Mouse (Mus musculus): Measurements from ENCODE around the gene Slc25a22. TPM values are rescaled to one million over a fixed set of nuclear protein-coding genes. Genes with fewer than 3 reads are reported as not detected.

Gene Slc25a22
- total RNA-seq, 4 experiments from 2014 or later = 295 to 343 (median 318) TPM

DNA sequence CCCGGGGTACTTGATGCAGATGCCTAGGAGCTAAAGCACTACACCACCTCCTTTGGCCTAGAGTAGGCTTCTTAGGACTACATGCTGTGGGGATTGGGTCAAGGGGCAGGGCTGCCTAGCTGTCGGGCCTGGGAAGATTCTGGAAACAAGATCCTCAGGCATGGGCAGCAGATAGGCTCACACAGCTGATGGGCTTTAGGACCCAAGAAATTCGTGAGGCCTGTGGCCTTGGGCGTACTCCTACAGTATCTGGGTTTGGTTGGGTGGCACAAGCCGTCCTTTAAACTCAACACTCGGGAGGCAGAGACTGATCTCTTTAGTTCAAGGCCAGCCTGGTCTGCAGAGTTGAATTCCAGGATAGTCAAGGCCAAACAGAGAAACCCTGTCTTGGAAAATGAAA lies 34.5 kb upstream of the Slc25a22 start:
- no peak for DNase-seq (ENCODE audit: low spot score in 2 of 2)

DNA sequence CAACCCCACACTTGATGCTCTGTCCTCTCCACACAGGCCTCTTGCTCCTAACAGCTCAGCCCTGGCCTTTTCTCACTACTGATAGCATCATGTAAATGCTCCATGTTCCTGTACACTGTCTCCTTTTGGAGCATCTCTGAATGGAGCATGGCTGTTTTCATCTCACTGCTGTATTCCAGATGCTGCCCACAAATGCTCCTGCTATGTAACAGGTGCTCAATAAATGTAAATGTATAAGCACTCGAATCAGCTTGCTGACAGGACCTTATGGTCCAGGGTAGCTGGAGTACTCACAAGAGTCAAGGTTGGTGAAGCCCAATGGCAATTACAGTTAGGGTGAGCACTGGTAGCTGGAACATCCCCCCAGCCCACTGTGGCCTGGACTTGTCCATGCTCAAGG lies 33.5 kb upstream of the Slc25a22 start:
- DNase-seq (ENCODE audit: low spot score in 2 of 2) = no peak

DNA sequence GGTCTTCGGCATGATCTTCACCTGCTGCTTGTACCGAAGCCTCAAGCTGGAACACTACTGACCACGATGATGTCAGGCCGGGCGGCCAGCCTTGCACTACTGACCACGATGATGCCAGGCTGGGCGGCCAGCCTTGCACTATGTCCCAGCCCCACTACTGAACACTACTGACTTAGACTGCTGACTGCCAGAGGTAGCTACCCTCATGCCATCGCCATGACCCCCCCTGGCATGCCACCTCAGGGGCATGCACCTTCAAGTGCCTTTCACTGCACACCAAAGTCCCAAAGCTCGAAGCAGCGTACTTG lies 32.9 kb upstream of the Slc25a22 start:
- no peak for DNase-seq (ENCODE audit: low spot score in 2 of 2)

DNA sequence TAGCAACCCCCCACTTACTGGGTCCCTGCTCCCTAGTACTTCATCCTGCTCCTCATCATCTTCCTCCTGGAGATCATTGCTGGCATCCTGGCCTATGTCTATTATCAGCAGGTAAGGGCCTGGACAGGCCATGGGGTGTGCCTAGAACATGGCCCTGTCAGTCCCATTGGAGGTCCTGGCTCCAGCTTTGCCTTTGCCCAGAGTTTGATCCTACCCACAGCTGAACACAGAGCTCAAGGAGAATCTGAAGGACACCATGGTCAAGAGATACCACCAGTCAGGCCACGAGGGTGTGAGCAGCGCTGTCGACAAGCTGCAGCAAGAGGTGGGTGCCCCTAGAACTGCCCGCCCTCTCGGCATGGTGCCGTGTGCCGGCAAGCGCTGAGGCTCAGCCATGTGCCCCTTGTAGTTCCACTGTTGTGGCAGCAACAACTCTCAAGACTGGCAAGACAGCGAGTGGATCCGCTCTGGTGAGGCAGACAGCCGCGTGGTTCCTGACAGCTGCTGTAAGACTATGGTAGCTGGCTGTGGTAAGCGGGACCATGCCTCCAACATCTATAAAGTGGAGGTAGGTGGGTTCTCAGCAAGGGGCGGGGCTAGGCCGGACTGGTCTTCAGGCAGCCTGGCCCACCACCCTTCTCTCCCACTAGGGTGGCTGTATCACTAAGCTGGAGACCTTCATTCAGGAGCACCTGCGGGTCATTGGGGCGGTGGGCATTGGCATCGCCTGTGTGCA lies 32.4 kb upstream of the Slc25a22 start:
- DNase-seq (ENCODE audit: low spot score in 2 of 2) = no peak

DNA sequence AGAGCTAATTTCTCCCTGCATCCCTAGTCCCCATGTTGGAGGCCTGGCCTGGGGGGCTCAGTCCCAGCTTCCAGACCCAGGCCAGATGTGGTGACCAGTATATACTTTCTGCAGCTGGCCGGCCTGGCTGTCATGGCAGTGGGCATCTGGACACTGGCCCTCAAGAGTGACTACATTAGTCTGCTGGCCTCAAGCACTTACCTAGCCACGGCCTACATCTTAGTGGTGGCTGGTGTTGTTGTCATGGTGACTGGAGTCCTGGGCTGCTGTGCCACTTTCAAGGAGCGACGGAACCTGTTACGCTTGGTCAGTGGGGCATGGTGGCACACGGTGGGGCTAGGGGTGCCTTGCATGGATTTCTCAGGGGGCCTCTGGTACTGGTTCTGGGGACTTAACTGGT lies 31.7 kb upstream of the Slc25a22 start:
- no peak for DNase-seq (ENCODE audit: low spot score in 2 of 2)

DNA sequence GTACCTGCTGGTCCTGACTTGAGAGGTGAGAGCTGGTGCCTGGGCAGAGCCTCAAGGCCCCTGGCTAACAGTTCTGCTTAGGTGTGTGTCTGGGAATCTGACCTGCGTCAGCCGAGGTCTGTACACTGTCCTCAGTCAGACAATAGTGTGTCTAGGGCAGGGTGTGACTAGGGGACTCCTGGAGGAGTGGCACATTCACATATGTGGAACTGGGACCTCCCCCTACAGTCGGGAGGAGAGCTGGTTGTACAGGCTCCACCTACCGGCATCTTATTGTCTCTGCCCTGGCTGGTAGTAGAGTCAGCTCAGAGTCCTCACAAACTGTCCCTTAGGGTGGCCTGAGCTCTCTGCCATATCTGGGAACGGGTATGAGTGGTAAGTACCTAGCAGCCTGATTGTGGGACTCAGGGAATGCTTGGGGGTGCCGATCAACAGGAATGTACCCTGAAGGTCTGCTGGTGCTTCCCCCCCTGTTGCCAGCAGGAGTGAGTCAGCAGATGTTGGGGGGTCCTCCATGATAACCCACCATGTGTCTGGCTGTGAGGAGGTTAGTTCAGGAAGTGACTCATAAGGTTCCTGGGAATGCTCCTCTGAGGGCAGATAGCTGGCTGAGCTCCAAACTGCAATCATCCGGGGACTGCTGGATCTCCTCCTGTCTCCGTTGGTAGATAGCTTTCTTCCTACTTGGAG lies 31.0 kb upstream of the Slc25a22 start:
- DNase-seq (ENCODE audit: low spot score in 2 of 2) = no peak

DNA sequence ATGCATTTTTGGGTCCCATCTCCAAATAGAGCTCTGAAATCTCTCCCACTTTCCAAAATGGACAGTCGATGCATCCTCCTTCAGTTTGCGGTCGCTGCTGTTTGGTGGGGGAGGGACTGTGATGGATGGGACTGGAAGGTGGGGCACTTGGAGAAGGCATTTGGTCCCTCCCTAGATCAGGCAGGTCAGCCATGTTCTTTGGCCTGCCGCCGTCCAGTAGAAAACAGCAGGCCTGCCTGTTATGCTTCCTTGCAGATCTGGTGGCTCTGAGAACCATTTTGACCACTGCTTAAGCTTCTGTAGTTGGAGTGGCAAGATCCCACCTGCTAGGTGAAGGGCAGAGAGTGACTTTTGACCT lies 30.5 kb upstream of the Slc25a22 start:
- DNase-seq (ENCODE audit: low spot score in 2 of 2) = no peak

DNA sequence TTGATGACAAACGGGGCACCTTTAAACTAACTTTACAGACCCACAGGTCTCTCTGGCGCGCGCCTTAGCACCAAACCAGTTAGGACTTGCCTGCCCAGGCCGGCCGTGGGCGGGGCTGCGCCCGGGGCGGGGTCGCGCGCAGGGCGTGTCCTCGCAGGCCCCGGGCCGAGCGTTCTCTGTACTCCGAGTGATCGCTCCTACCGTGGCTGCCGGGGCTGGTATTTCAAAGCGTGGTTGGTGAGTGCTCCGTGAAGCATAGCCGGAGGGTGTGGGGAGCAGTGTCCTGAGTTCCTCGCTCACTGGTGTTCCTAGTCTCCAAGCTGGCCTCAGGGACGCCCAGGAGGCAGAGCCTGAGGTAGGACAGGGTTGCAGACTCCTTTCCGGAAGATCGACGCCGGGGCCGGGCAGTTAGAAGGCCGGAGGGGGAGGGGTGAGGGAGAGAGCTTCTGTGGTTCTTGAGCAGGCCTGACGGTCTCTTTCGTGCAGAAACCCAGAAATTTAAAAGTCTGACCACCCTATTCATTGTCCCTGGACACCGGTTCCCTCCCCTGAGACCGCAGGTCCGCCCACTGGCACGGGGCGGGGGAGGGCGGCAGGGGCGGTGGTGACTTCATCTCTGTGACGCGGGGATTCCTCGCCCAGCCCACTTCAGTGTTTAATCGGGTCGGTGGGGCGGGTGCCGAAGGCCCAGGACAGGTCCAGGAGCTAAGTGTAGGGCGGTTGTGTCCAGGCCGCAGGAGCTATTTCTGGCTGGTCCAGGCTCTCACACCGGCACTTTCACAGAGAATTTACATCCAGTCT lies 29.7 kb upstream of the Slc25a22 start, which contains the start of gene Cd151:
Cd151 (plus strand) TSS at position 163 of the 801 bp plus-strand sequence.
- no peak for DNase-seq (ENCODE audit: low spot score in 2 of 2)

DNA sequence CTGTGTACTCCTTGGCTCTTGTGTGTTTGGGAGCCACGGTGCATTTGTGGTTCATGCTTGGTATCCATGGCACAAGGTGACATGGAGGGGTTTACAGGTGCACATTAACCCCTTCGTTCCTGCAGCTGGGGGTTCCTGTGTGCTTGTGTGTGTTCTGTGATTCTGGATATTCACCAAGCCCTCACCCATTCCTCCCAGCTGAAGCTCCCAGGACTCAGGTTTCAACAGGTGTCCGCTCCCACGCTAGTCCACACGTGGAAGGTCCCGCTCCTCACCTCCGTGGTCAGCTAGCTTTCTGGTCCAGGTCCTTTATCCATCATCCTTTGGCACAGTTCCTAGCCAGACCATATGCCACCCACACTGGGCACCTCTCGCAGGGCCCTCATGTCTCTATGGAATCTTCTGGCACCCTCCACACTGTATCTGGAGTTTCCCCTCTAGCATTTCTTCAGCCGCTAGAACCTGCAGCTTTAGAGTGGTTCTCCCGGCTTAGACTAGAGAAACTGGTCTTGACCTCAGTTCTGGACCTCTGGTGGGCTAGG lies 29.0 kb upstream of the Slc25a22 start:
- DNase-seq (ENCODE audit: low spot score in 2 of 2) = no peak

DNA sequence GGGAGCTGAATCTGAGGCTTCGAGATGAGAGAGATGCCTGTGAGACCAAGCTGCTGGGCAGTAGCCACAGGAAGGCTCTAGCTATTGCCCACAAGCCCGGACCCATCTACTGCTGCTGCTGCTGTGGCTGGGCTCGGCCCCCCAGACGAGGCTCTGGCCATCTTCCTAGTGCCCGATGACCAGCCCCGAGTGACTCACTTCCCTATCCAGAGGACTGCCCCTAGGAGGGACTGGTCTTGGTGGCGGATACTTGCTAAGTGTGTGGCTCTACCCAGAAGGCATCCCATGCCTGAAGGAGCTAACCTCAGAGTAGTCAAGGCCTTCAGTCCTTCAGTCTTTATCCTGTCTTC lies 28.3 kb upstream of the Slc25a22 start:
- DNase-seq (ENCODE audit: low spot score in 2 of 2) = no peak

DNA sequence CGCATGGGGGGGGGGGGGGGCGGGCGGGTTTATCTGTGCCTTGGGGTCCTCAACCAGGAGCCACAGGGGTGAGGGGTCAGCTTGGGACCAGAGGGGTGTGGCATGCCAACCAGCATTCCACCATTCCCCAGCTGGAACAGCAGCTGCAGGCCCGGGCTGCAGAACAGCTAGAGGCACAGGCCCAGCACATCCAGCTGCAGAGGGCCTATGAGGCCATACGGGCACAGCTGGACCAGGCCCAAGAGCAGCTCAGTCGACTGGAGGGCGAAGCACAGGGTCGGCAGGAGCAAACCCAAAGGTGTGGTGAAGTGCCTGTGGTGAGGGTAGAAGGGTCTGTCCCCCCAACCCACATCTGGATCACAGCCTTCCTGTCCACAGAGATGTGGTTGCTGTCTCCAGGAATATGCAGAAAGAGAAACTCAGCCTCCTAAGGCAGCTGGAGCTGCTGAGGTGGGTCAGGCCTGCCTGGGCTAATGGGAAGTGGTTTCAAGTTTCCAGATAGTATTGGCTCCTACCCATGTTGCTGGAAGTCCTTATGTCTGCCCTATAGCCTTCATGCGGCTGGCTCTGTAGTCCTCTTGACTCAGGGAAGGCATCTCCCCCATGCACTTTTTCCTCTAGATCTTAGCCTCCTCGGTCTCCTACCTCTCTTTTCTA lies 27.8 kb upstream of the Slc25a22 start:
- no peak for DNase-seq (ENCODE audit: low spot score in 2 of 2)

DNA sequence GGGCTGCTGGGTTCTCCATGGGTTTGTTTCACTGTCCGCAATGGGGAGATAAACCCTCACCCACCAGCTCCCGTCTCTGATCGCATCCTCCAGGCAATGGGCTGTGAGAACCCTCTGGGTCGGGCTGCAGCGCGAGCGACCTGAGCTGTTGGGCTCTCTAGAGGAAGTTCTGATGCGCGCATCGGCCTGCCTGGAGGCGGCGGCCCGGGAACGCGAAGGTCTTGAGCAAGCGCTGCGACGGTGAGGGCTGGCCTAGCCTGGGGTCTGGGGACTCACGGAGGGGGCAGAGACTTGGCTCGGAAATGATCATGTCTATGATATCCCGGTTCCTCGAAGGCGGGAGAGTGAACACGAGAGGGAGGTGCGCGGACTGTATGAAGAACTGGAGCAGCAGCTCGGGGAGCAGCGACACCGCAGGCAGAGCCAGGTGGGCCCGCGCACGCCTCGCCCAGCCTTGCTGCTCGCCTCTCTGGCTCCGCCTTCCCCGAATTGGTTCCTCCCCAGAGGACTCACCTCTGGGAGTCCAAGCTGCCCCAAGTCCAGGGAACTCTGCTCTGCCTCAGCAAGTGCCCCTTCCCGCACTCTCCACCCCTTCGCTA lies 27.0 kb upstream of the Slc25a22 start:
- DNase-seq (ENCODE audit: low spot score in 2 of 2) = no peak

DNA sequence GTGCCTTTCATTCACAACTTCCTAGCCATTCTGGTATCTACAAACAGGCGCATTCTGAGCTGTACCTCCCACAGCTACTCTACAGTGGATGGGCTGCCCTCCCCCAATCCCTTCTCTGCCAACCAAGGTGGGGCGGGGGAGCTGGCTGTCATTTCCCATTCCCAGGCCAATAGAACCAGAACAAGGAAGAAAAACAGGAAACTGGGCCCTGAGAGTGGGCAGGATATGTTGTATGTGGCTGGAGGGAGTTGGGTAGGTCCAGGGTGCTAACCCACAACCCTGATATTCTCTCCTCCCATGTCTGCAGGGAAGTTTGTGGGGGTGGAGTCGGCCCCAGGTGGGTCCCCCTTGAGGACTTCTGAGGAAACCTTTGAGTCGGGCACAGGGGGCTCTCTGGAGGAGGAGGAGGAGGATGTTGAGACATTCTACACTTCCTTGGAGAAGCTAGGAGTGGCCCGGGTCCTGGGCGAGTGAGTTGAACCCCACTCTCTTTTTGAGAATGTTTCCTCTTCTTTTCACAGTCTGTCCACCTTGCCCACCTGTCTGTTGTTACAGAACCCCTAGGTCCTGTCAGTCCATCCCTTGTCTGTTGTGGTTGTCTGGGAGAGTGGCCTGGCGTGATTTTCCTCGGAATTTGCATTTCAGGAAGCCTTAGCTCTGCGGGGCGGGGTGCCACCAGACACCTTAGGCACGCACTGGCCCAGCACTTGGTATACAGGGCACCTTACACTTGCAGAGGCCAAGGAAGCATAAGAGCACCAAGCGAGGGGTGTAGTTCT lies 26.3 kb upstream of the Slc25a22 start:
- no peak for DNase-seq (ENCODE audit: low spot score in 2 of 2)

DNA sequence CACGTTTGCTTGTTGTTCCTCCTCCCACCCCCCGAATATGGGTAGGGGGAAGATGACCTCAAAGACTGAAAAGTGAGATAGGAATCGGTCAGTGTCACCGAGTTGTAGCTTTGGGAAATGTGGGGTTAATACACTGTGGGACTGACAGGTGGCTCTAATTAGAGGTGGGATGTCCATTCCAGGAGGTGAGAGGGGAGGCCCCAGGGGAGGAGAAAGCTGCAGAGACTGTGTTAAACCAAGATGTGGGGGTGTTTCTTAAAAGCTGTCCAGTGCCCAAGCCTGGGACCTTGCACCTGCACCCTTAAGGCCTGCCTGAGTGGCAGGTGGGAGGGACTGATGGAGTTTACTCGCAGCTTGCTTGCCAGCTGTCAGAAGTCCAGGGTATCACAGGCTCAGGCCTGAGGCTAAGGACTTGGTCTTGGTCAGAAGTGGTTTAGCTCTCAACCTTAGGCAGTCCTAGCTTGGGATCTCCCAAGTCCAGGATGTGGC lies 24.7 kb upstream of the Slc25a22 start:
- no peak for DNase-seq (ENCODE audit: low spot score in 2 of 2)

DNA sequence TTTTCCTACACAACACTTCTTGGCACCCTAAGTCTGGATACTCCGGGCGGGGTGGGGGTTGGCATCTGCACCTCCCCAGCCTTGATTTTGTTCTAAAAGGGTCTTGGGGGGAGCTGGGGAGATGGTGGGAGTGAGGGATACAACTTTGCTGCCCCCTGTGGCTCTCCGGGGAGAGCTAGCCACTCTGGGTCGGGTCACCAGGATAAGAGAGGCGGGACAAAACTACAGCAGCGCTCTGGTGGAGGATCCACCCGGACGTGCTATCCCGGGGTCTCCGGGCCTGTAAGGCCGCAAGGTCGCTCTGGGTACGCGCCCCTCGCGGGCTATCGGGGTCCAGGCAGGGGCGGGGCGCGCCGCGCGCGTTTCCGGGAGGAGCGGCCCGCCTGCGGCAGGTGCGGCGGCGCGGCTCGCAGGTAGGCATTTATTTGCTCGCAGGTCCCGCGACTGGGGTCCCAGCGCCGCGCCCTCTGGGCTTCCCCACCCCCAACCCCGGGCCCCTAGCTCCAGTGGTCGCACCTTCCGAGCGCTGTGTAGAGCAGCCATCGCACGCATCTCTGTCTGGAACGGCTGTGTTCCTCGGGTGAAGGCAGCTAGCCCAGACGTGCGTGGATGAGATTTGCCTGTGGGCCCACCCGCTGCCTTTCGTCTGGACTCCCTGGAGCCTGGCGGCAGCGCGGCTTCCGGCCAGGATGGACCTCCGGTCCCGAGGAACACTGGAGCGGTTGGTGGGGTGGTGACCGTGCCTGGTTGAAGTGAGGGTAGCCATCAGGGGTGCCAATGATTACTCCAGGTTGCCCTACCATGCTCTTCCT lies 24.0 kb upstream of the Slc25a22 start:
- no peak for DNase-seq (ENCODE audit: low spot score in 2 of 2)

DNA sequence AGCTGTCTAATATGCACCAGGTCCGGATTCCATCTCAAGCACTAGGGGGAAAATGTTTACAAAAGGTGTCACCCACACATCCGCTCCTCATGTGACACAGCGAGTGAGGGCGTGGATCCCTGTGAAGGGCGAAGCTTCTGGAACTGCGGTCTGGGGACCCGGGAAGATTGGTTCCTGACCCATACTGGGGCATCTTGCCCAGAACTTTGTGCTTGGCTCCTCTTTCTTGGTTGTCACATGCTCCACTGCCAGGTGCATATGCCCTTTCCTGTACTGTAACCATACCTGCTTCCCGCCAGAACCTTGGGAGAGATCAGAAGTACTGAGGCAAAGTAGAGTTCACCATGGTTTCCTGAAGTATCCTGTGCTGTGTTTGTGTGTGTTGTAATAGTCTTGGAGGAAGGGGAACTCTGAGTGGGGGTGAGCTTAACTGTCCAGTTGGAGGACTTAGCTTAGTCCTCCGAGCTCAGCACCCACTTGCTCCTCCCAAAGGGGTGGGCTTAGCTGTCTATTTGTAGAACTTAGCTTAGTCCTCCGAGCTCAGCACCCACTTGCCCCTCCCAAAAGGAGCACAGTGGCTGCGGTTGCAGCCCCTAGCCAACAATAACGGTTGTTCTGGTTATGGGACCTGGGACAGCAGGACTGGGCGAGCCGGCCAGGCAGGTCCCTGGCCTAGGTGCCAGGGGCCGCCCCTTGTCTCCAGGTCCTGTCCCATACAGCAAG lies 22.9 kb upstream of the Slc25a22 start, which contains the start of gene Cracr2b:
Cracr2b (plus strand) TSS at position 704 of the 723 bp plus-strand sequence.
- no peak for DNase-seq (ENCODE audit: low spot score in 2 of 2)

DNA sequence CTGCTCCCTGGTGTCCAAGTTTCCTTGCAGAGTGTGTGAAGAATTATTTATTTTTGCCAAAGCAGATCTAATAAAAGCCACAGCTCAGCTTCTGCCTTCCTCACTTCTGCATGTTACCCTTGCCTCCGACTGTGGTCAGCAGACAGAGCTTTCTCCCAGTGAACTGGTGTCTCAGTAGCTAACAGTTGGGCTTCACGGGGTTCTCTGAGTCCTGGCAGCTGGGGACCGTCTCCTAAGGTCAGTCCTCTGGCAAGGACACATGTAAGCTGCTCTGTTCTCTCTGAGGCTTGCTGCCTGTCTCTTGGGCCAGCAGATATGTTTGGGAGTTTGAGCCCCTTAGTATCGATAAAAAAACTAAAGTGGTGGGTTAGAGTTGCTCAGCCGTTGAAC lies 22.3 kb upstream of the Slc25a22 start:
- no peak for DNase-seq (ENCODE audit: low spot score in 2 of 2)

DNA sequence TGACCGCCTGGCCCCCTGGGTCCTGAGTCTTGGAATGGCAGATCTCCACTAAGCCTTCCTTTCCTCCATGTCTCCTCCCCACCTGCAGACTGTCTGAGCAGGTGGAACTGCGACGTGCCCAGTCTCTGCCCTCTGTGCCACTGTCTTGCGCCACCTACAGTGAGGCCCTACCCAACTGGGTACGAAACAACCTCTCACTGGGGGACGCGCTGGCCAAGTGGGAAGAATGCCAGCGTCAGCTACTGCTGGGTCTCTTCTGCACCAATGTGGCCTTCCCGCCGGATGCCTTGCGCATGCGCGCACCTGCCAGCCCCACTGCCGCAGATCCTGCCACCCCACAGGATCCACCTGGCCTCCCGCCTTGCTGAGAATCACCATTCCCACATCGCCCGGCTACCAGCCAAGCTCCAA lies 21.6 kb upstream of the Slc25a22 start:
- DNase-seq (ENCODE audit: low spot score in 2 of 2) = no peak

DNA sequence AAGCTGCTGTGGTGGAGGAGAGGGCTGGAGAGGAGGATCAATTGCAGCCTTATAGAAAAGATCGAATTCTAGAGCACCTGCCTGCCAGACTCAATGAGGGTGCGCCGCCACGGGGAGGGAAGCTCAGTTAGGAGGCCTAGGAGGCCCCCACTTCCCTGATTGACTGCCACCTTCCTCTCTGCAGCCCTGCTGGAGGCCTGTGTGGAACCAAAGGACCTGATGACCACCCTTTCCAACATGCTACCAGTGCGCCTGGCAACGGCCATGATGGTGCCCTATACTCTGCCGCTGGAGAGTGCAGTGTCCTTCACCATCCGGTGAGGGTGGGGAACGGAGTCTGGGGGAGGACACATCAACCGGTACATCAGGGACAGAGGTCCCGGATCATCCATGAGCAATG lies 21.0 kb upstream of the Slc25a22 start:
- DNase-seq (ENCODE audit: low spot score in 2 of 2) = no peak
